Mouse (Mus musculus): ENCODE results near the gene Sugct.
"Not testable (repeated sequence)": the region's sequence is repeated elsewhere in the genome, so short reads cannot be mapped to it uniquely, and the experiment has no call there.

The Sugct gene

DNA sequence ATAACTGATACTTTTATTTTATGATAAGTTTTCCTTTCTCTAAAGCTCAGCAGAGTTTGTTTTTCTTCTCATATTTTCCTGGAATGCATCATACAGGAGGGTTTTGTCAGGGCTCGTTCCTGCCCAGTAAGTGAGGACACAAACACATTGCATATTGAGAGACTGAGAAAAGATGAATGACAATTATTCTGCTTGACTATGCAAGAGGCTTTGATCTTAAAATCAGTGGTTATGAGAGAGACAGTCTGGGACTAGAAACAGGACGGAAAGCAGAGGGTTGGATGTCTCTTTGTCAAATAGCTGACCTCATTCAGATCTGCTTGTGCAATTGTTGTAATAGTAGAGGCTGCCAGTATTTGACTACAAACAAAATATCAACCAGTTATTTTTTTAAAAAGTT lies 835.4 kb downstream of the Sugct start:
- no peak for DNase-seq

DNA sequence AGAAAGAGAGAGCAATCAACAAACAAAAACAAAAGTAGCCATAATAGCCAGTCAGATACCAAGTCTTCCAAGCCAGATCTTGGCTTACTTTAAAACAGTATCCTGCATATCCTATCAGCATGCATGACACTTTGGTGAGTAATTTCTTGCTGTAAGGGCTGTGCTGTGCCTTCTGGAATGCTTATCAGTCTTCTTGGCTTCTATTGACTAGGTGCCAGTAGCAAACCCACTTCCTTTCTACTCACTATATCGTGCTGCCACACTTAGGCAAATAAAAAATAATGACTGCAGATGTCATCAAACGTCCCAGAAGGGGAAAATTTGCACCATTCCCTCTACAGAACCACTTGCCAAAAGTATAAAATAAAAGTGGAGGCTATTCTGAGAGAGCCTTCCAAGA lies 848.1 kb downstream of the Sugct start:
- no peak for DNase-seq

DNA sequence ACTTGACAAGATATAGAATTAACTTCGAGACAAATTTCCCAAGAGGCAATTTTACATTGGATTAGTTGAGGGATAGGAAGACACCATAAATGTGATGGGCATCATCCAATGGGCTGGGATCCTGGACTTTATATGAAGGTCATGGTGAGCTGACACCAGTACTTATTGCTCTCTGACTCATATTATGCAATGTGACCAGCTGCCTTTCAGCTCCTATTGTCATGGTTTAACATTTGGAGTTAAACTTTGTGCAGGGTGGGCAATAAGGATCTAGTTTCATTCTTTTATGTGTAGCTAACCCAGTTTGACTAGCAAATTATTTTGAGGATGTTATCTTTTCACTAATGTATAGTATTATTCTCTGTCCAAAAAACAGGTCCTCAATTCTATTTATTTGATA lies 854.4 kb downstream of the Sugct start:
- no peak for DNase-seq

DNA sequence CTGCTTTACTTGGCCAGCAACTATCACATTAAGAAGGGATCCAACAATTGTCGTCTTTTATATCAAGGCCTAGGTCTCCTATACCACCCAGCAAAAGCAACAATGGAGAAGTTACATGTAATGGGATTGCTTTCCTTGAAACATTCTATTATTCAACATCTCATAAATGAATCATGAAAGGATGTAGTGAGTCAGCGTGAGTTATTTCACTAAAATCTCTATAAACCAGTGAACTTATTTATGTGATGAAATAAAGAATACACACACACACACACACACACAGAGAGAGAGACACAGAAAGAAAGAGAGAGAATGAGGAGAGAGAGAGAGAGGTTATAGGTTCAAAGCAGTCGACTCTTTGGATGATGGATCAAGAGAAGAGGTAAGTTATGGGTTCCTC lies 856.9 kb downstream of the Sugct start:
- no peak for DNase-seq

DNA sequence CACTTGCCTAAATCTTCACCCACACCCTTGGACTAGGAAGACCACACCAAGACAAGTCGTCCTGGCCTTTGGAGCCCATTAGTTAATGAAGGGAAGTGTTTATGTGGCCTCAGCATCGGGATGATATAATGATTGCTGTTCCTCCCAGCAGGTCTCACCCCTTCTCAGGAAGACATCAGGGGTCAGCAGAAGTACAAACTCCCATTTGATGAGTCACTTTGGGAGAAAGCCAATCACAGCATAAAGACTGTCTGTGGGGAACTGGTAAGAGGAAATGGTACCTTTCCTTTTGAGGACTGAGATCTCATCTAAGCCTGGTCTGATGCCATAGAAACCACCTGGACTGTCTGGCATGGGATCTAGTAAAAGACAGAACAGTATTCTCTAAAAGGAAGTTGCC lies 860.2 kb downstream of the Sugct start:
- no peak for DNase-seq

DNA sequence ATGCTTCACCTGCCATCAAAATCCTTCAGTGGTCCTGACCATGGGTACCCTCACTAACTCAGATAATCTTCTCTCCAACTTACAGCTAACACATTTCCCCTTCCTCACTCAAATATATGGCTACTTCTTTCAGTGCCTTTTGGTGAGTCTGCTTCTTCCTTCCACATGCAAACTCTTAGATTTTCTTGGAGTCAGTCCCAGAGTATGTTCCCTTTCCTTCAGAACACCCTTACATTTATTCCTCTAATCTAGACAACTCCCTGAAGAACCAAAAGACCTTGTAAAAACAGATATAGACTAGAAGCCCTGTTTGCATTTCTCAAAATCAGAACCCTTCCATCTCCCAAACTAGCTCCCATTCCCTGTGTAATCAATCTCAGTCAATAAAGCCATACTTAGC lies 862.3 kb downstream of the Sugct start:
- DNase-seq: no peak

DNA sequence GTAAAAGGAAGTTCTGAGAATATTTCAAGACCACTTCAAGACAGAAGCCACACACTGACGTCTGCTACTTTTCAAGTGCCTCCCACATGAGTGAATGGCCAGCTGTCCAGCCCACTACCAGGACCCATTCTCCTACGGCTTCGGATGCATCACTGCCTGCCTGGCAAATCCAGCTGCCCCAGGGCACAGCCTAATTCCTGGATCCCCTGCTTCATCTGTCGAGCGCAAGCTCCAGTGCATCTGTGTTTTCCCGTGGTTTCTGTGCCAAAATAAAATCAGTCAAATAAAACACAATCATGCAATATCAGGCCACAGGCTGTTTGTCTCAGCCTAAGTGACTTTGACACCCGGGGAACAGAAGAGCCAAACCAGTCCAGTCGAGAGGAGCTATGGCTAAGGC lies 863.5 kb downstream of the Sugct start:
- DNase-seq: no peak

DNA sequence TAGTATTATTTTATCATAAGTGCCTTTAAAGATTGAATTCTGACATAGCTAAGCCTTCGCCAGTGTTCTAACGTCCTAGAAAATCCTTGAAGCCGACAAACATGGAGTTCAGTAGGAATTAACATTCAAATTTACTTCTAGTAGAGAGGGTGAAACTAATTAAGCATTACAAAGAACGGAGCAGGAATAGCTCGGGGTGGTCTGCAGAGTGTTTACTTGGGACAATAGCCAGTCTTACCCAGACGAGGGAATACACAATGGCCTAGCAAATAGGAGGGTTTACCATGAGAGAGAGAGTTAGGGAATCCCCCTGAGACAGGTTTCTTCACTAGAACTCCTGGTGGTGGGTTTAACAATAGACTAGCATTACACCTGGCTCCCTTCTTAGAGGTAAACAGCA lies 865.1 kb downstream of the Sugct start:
- not testable (repeated sequence) for DNase-seq

DNA sequence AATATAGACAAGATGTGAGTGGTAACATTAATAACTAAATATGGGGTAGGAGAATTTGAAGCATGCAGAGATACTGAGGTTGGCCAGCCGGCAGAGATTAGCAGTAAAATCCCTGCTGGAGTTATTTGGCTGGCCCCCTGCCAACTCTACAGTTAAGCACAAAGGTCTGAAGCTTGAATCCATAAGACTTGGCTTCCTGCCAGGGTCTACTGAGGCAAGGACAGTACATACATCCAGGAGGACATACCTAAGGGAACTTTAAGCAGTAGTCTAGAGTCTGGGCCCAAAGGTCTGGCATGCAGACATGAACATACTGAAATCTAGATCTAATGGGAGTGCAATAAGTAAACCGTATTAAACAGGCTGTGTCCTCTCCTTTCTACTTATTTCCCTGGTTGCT lies 865.8 kb downstream of the Sugct start:
- peak; percentile 23 for DNase-seq

DNA sequence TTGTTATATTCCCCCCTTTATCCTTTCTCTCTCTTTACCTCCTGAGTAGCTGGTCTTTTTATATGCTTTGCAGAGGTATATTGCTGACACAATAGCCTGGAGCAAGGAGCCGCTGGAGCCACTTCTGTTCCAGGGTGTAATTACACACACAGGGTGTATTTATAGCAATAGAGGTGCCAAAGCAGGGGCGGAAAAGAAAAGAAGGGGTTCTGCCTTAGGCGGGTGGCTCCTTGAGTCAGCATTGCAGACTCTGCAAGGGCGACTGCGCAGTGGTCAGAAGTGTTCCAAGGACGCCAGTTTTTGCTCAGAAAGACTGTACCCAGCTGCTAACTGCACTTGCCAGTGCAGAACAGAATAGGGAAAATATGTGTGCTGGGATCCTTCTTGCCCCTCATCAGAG lies 869.7 kb downstream of the Sugct start:
- no peak for DNase-seq

DNA sequence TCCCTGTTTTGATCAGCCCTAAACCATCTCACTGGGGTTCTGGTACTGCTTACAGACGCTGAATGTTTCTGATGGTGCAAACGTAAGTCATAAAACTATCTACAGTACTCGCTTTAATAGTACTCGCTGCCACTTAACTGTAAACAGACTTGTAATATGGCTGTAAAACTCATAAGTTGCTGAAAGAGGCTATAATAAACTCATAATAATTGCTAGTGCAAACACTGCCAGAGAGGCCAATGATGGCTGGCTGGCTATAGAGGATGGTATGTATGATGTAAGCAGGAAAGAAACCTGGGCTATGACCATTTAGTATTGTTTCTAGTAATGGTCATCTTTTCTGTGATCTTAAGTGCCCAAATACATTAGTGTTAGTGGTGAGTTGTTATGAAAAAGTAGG lies 873.6 kb downstream of the Sugct start:
- no peak for DNase-seq

DNA sequence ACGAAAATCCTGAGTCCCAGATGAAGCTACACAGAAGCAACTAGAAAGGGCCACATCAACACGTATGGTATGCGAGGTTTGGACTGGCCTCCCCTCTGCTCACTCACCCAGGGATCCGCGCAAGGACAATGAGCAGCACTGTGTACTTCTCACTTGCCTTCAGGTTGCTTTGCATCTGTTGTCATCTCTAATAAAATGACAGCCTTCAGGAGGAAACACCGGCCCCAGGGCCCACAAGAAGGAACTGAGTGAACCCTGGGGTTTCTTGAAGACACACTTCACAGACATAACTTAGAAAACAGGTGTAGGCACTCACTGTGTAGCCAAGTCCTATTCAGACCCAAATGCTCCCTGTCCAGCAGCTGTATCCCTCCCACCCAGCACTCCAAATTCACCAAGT lies 877.9 kb downstream of the Sugct start:
- no peak for DNase-seq

DNA sequence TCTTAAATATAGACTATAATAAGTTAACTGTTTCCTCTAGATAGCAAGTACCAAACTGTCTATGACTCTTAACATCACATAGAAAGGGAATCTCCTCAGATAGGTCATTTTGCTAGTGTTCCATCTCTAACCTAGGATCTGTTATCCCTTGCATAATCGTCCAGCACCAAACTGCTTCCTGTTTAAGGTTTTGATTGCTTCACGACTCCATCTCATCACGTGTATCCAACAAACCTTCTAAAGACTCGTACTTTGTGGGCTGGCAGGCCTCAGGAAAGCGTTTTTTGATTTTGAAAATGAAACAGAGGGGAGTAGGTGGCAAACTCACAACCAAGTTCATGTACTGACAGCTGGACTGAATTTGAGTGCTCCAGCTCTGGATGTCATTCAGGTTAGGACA lies 878.6 kb downstream of the Sugct start:
- no peak for DNase-seq

DNA sequence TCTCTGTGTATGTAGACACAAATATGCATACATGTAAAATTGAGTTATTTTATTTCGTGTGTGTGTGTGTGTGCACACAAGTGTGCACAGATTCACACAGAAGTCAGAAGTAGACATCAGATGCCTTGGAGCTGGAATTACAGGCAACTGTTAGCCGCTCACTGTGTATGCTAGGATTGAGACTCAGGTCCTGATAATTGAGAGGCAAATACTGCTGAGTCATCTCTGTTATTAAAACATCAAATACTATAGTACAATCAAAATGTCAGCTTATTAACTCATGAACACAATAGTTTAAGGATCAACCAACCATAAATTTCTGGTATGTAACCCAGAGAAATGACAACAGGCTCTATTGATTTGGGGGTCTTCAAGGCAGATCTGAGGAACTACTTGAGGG lies 883.1 kb downstream of the Sugct start:
- no peak for DNase-seq
